Mouse (Mus musculus): ENCODE measurements around the gene Stk32c.

GRCm38 (mm10) chr7:139095282-139095681 lies 117.8 kb downstream of the Stk32c start:
- TF ChIP-seq CTCF (IDR thresholded peaks at IDR 0.05; ENCODE audit: low read depth) (no peak), EP300 (IDR thresholded peaks at IDR 0.05; ENCODE audit: low read depth) (no peak)
